Mouse (Mus musculus) testis, adult 2 months (tissue): Measurements from ENCODE around the gene Gm49395. TPM values are rescaled to one million over a fixed set of nuclear protein-coding genes. Genes with fewer than 3 reads are reported as not detected.

Experiments
- H3K27ac ChIP-seq: fragments of 200-500 bp; 2 replicates; pipeline ENCODE4 v1.5.1; 2012; ENCODE audit warnings: low read depth, low read length; ENCODE audit not compliant: control insufficient read depth, insufficient read depth
- H3K27me3 ChIP-seq: fragments of 200-500 bp; 2 replicates; pipeline ENCODE4 v1.6.1; 2012; ENCODE audit warnings: mild to moderate bottlenecking, low read length, moderate library complexity; ENCODE audit not compliant: control insufficient read depth, insufficient read depth
- H3K36me3 ChIP-seq: fragments of 200-500 bp; 2 replicates; pipeline ENCODE4 v1.6.1; 2012; ENCODE audit warnings: mild to moderate bottlenecking, low read length; ENCODE audit not compliant: control insufficient read depth, insufficient read depth
- H3K4me1 ChIP-seq: fragments of 200-500 bp; 2 replicates; pipeline ENCODE4 v1.6.1; 2012; ENCODE audit warnings: low read length; ENCODE audit not compliant: control insufficient read depth, insufficient read depth
- H3K4me3 ChIP-seq: fragments of 200-500 bp; 2 replicates; pipeline ENCODE4 v1.5.1; 2012; ENCODE audit warnings: low read depth, mild to moderate bottlenecking, low read length, moderate library complexity, mixed read lengths; ENCODE audit not compliant: control insufficient read depth
- CTCF ChIP-seq: fragments of 200-500 bp; IDR thresholded peaks from 2 replicates; pipeline ENCODE4 v1.5.1; 2012; ENCODE audit warnings: low read depth, mild to moderate bottlenecking, inconsistent platforms, low read length, moderate library complexity; ENCODE audit not compliant: control insufficient read depth, insufficient read depth, insufficient replicate concordance
- POLR2A ChIP-seq: fragments of 200-500 bp; IDR thresholded peaks from 2 replicates; pipeline ENCODE4 v1.6.1; 2012; ENCODE audit warnings: low read depth, mild to moderate bottlenecking, inconsistent platforms, low read length, moderate library complexity; ENCODE audit not compliant: control insufficient read depth
- polyA plus RNA-seq: library from polyadenylated mRNA; depleted of rRNA; stranded (reverse); fragments of >200 nt; gene quantifications from 2 replicates; pipeline ENCODE4 v1.2.3, GENCODE M21; 2012

Gm49395 gene
- polyA plus RNA-seq, 1 experiment = not detected

- Histone ChIP-seq H3K27ac (no peak overlapping the region), H3K36me3 (no peaks in the 10 kb centered on the region), H3K4me1 (no peaks in the 10 kb centered on the region), H3K4me3 (no peak overlapping the region), H3K27me3 (no peaks in the 10 kb centered on the region)
- TF ChIP-seq CTCF = no peak
- no peak for TF ChIP-seq POLR2A
Observed at GRCm38 (mm10) chr13:115118195-115118594, 16.5 kb upstream of the Gm49395 start.

GRCm38 (mm10) chr13:115116930-115117621 is 15.4 kb upstream of the Gm49395 start:
- no peaks in the 10 kb centered on the region for H3K27me3 ChIP-seq
- TF ChIP-seq CTCF = no peak
- TF ChIP-seq POLR2A = no peak
- no peaks in the 10 kb centered on the region for H3K4me1 ChIP-seq
- H3K27ac ChIP-seq = no peak overlapping the region
- H3K4me3 ChIP-seq = no peak overlapping the region
- H3K36me3 ChIP-seq = no peaks in the 10 kb centered on the region

- TF ChIP-seq CTCF (no peak), POLR2A (no peak)
- H3K27me3 ChIP-seq = no peaks in the 10 kb centered on the region
- no peaks in the 10 kb centered on the region for H3K4me1 ChIP-seq
- H3K36me3 ChIP-seq = no peaks in the 10 kb centered on the region
- H3K27ac ChIP-seq = no peak overlapping the region
- H3K4me3 ChIP-seq = no peak overlapping the region
Observed at GRCm38 (mm10) chr13:115109628-115110027, 7.9 kb upstream of the Gm49395 start.

- H3K27ac ChIP-seq = no peak overlapping the region
- H3K36me3 ChIP-seq = no peaks in the 10 kb centered on the region
- H3K4me1 ChIP-seq = no peaks in the 10 kb centered on the region
- H3K27me3 ChIP-seq = no peaks in the 10 kb centered on the region
- H3K4me3 ChIP-seq = no peak overlapping the region
- TF ChIP-seq CTCF = no peak
- no peak for TF ChIP-seq POLR2A
Observed at GRCm38 (mm10) chr13:115107436-115107835, 5.7 kb upstream of the Gm49395 start.

GRCm38 (mm10) chr13:115106183-115106582 is 4.5 kb upstream of the Gm49395 start:
- peaks cover 4% of the 10 kb centered on the region; the same call in 1 of the 2 replicates for H3K4me1 ChIP-seq
- no peak for TF ChIP-seq CTCF
- TF ChIP-seq POLR2A = no peak

GRCm38 (mm10) chr13:115102754-115103153 is 1.0 kb upstream of the Gm49395 start:
- no peak for TF ChIP-seq CTCF
- TF ChIP-seq POLR2A = no peak
- H3K4me3 ChIP-seq = no peak overlapping the region
- H3K4me1 ChIP-seq = peaks cover 4% of the 10 kb centered on the region; the same call in 1 of the 2 replicates
- no peak overlapping the region for H3K27ac ChIP-seq
- H3K36me3 ChIP-seq = no peaks in the 10 kb centered on the region
- H3K27me3 ChIP-seq = no peaks in the 10 kb centered on the region

More at GRCm38 (mm10) chr13:115106183-115106582, 4.5 kb upstream of the Gm49395 start:
- Histone ChIP-seq H3K4me3 (no peak overlapping the region), H3K27ac (no peak overlapping the region), H3K27me3 (no peaks in the 10 kb centered on the region), H3K36me3 (no peaks in the 10 kb centered on the region)

- no peaks in the 10 kb centered on the region for H3K36me3 ChIP-seq
- no peak overlapping the region; the same call in 1 of the 2 replicates for H3K4me3 ChIP-seq
- H3K27me3 ChIP-seq = no peaks in the 10 kb centered on the region
- peak overlapping the region; percentile 59; the same call in 1 of the 2 replicates for H3K27ac ChIP-seq
- TF ChIP-seq POLR2A (no peak), CTCF (no peak)
- H3K4me1 ChIP-seq = peaks cover 4% of the 10 kb centered on the region; the same call in 1 of the 2 replicates
Observed at GRCm38 (mm10) chr13:115100381-115101177, 1.1 kb downstream of the Gm49395 start.
